Mouse (Mus musculus) kidney, postnatal 4 days (tissue): ENCODE measurements around the gene Upp2.
A peak's percentile ranks its signal among the peaks of the same experiment; 100 is the strongest.

Experiments
- DNase-seq, 2 experiments: peaks; one replicate each; pipeline ENCODE4 v3.0.0; 2021; ENCODE audit warnings: mixed read lengths in 2 of 2

Gene Upp2

GRCm38 (mm10) chr2:58552296-58552695, 14.8 kb upstream of the Upp2 start:
- no peak for DNase-seq

GRCm38 (mm10) chr2:58557045-58557845, 9.9 kb upstream of the Upp2 start:
- no peak for DNase-seq

- no peak for DNase-seq
These were observed 5.0 kb upstream of the Upp2 start for GRCm38 (mm10) chr2:58562137-58562536.

DNA sequence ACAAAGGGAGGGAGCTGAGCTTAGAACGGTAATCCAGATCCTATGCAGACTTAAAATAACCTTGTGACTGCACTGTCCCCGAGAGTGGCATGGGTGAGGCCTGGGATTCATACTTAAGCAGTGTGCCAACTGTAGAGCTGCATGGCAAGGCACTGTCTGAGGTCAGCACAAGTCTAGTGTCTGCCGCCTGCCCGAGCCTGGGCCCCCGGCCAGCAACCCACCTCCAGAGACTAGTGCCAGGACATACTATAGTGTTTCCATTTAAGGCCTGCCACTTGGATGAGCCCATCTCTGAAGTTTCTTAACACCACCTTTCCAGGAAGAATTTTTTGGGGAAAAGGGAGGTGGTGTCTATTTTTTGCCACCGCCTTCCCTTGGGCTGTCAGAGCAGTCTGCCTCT, 1.8 kb upstream of the Upp2 start:
- DNase-seq = no peak

DNA sequence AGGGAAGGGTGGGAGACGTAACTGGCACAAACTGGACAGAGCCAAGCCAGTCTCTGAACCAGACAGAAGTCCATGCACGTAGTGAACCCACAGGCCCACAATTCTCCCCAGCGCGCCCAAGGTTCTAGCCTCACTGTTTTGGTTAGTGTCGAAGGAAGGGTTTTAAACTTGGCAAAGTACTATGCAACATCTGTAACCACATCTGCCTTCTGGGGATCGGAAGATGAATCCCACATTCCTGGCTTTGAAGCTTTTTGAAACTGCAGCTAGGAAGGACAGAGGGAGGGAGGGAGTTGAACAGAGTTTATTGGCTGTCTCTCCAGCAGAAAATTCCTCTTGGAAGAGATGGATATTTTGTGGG, 1.1 kb upstream of the Upp2 start:
- DNase-seq = peak in 1 of 2 experiments; percentile 40

DNA sequence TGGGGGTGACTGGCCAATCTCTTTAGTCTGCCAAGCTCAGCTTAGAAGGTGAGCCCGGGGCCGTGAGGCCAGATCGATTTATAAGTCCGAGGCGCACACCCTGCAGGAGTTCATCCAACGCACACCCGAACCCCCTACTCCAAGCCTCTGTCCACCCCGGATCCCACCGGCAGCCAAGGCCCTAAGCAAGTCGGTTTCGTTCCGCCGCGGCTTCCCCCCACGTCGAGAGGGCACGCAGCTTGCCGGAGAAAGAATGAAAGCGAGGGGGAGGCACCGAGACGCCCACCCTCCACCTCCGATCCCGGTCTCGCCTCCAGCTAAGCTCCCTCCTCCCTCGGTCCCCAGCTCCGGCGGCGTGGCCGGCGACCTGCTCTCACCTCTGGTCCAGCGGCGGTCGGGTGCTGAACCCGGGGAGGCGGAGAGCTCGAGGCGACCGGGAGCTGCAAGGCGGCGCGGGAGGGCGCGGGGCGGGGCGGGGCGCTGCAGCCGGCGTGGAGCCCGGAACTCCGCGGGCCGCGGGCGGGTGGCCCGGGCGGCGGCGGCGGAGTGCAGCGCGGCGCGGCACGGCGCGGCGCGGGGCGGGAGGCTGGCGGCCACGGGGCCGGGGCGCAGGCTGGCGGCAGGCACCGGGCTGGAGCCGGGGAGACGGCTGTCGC, 560 bp upstream of the Upp2 start:
- DNase-seq = peak; percentile 73 to 83

DNA sequence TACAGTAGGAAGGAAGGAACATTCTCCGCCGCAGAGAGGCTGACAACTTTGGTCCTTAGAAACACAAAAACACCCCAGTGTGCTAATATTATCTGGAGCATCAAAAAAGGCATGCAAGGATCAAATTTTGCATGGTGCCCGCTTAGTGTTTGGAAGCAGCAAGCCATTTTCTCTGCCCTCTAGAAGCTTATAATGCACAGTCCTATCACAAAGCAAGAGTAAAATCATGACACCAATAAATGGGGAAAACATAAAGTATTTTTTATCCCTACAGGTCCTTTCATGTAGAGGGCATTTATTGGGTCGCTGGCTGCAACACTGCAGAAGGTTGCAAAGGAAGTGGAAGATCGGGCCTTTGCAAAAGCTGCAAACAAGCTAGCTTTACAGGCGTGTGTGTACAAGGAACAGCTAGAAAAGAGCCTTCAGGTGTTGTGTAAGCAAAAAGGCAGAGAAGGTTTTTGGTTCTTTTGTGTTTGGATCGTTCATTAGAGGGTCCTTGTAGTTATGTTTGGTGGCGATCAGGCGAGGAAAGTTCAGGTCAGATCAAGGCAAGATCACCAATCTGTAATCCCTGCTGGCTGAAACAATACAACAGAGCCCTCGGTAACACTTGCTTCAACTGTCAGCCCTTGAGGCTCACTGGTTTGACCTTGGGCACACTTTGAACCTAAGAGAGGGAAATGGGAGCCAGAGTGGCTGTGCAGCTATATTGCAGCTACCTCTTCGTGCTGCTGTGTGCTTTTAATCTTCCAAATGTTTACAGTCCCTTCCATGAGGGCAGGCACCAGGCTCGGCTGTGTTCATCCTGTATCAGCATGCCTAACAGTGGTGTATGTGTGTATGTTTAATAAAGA, 995 bp downstream of the Upp2 start:
- peak in 1 of 2 experiments; percentile 25 for DNase-seq

GRCm38 (mm10) chr2:58568841-58569645, 1.9 kb downstream of the Upp2 start:
- no peak for DNase-seq

- no peak for DNase-seq
These were observed 7.1 kb downstream of the Upp2 start for GRCm38 (mm10) chr2:58574167-58574566.

DNA sequence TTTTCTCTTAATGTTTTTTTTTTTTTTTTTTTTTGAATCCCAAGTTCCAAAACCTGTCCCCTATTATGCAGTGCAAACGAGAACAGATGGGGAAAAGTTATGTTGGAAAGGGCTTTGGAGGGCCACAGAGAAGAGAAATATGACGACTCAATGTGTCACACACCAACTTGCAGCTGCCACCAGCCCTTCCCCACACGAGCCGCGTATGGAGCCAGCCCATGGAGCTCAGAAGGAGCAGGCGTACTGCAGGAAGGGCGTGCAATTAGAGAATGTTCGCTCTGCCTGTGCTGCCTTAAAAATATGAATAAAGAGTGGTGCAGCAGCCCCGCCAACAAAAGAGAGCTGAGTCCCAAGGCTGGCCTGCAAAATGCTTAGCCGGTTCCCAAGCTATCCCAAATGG, 19.2 kb downstream of the Upp2 start:
- no peak for DNase-seq

GRCm38 (mm10) chr2:58589637-58590036, 22.5 kb downstream of the Upp2 start:
- peak in 1 of 2 experiments; percentile 18 for DNase-seq

DNA sequence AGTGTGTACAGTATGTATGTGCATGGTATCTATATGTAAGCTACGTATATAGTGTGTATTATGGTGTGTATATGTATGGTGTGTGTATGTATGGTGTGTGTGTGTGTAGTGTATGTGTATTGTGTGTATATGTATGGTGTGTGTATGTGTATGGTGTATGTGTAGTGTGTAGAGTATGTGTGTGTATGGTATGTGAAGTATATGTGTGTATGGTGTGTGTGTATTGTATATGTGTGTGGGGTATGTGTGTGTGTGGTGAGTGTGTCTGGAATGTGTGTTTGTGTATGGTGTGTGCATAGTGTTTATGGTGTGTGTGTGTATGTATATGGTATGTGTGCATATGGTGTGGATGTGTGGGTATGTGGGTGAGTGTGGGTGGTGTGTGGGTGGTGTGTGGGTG, 23.0 kb downstream of the Upp2 start:
- DNase-seq = no peak

DNA sequence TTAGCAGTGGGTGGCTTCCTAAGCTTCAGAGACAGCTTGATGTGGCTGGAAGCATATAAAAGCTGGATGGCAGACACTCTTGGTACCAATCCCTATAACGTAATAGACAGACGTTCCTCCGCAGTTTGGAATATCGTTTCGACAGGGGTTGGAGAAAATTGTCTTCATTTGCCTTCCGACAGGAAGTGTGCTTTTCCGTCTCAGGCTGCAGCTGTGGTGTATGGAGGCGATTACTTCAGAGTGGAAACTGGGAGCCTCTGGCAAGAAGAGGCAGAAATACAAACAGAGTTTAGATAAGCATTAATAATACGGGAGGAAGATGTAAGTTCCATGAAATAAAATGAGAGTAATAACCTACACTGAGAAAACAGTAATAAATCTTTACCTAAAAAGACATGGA, 28.3 kb downstream of the Upp2 start:
- DNase-seq = no peak

DNA sequence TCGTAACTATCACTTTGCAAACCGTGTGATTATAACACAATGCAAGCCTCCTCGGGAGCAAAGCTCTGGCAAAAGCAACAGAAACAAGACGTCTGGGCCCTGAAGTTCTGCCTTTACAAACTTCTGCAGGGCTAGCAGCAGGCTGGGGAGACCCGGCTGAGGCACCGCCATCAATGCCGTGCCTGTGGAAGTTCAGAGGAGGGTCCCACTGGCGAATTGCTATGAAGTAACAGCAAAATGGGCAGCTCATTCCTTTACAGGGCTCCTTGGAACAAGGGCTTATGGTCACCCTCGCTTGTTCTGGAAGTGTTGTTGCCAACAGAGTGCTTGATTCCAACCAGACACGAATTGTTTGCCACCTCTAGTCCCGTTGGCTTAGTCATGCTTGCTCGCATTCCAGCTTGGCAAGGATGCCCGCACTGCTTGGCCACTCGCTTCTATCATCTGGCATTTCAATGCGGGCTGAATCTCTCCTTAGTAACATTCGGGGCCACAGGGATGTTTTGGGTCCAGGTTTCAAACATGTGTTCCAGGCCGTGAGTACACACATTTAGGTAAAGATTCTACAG, 29.8 kb downstream of the Upp2 start:
- no peak for DNase-seq

DNA sequence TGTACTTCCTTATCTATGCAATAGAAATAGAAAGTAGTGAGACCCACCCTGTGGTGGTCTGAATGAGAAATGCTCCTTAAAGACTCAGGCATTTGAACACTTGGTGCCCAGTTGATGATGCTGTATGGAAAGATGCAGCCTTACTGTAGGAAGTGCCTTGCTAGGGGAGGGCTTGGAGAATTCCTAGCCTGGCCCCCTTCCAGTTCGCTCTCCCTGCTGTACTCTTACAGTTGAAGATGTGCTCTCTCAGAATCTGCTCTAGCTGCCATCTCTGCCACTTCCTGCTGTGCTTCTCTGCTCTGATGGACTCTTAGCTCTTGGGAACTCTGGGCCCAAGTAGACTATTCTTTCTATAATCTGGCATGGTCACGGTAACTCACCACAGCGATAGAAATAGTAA, 30.5 kb downstream of the Upp2 start:
- no peak for DNase-seq

DNA sequence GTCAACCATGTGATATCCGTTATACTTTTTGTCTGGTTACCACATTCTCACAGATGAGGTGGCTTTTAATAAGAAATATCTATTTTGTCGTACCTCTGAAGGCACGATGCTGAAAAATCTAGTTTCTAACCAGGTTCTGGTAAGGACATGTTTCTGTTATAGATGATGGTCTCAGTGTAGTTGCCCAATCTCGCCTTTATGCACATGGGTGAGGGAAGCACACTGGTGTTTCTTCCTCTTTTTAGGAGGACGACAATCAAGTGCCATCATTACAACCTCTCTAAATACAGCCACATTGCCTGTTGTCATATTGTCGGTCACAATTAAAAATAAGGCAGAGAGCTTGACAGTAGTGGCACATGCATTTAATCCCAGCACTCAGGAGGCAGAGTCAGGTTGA, 32.5 kb downstream of the Upp2 start:
- no peak for DNase-seq

- no peak for DNase-seq
These were observed 34.3 kb downstream of the Upp2 start for GRCm38 (mm10) chr2:58601382-58601781.

GRCm38 (mm10) chr2:58603379-58603778, 36.3 kb downstream of the Upp2 start:
- no peak for DNase-seq

- DNase-seq = no peak
These were observed 37.7 kb downstream of the Upp2 start for GRCm38 (mm10) chr2:58604791-58605190.

DNA sequence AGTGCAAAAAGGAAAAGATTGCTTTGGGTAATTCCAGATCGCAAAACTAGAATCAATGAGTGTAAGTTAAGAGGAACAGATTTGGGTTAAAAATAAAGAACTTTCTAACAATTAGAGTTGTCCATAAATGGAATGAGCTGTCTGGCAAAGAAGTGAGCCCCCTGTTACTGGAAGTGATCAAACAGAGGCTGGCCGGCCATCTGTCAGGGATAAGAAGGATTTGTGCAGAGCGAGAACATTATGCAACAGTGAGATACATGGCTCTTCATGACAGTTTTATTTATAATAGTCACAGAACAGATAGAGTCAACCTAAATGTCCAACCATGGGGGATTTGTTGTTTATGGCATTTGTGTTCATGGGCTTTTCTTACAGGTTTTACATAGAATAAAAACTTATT, 46.6 kb downstream of the Upp2 start:
- no peak for DNase-seq

- DNase-seq = no peak
These were observed 47.8 kb downstream of the Upp2 start for GRCm38 (mm10) chr2:58614851-58615250.

- no peak for DNase-seq
These were observed 48.7 kb downstream of the Upp2 start for GRCm38 (mm10) chr2:58615766-58616165.
